Mouse (Mus musculus): ENCODE data around the gene Fam83b.

DNA sequence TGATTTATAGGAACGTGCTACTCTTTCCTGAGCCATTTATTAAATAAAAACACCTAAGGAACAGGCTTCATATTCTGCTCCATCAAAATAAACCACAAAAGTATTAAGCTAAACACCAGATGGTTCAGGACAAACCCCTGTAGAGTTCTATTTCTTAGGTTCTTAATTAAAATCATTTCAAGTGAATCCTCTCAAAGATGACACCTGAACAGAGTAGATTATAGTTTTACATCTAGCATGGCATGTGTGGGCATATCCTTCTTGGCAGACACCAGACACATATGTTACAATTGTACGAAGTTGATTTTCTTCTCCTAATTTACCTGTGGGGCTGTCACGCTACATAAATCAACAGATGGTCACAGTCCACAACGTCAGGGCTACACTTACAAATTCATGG lies 35.5 kb downstream of the Fam83b start:
- TF ChIP-seq GATA1 (IDR thresholded peaks at IDR 0.05; ENCODE audit: borderline replicate concordance, low read length) (no peak), CTCF (IDR thresholded peaks at IDR 0.05; ENCODE audit: low read depth, low read length) (no peak)

Data from G1E (cell line).